Mouse (Mus musculus): ENCODE data around the gene Sap30l. TPM values are rescaled to one million over a fixed set of nuclear protein-coding genes. Genes with fewer than 3 reads are reported as not detected.

Gene Sap30l
- total RNA-seq, 2 experiments from 2014 or later: 43.8 to 47.8 TPM

DNA sequence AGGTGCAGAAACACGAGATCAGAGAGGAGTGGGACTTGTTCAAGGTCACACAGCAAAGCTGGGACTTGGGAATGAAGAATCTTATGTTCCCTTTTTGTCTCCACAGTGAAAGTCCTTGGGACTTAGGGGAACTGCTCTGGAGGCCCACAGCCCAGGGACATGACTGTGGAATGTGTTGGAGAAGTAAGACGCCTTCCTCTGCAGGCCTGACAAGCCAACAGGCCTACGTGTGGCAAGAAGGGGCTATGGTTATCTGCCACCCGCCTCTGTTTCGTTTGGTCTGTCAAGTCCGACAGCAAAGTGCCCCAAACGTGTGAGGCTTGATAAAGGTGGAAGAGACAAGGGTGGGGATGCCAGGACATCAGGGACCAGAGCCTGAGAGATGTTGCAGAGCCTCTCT lies 46.0 kb downstream of the Sap30l start:
- DNase-seq (ENCODE audit: low spot score in 2 of 2): no peak
- intact Hi-C loops (cut with DNase I): no loop called here

DNA sequence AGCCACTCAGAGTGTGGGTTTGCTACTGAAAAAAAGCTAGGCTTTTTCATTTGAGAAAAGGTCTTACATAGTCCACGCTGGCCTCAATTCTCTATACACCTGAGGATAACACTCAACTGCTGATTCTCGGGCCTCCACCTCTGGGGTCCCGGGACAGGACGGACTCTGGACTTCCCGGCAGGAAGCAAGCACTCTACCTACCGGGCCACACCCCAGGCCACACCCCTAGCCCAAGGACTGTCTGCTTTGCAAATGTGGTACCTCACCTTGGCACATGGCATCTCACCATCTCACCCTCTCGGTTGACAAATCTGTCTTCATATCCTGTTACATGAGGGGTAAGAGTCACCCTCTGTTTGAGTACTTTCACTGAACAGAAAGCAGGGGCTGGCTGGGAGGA lies 48.9 kb downstream of the Sap30l start:
- DNase-seq (ENCODE audit: low spot score in 2 of 2): no peak
- intact Hi-C loops (cut with DNase I): no loop called here

GRCm38 (mm10) chr11:57850931-57851330 lies 49.5 kb downstream of the Sap30l start:
- DNase-seq (ENCODE audit: low spot score in 2 of 2): no peak
- intact Hi-C loops (cut with DNase I): no loop called here

- DNase-seq (ENCODE audit: low spot score in 2 of 2): no peak
- intact Hi-C loops (cut with DNase I): no loop called here
These were observed 52.1 kb downstream of the Sap30l start for GRCm38 (mm10) chr11:57853571-57853970.

- intact Hi-C loops (cut with DNase I): no loop called here
- no peak for DNase-seq (ENCODE audit: low spot score in 2 of 2)
These were observed 56.3 kb downstream of the Sap30l start for GRCm38 (mm10) chr11:57857709-57858108.

Other genes starting within 250 kb of the Sap30l start
- gene Galnt10, start 156.2 kb upstream of the Sap30l start, total RNA-seq (2021): 1 to 10 TPM; 7.6 to 8.8 TPM
- not detected for gene Hand1, start 31.2 kb downstream of the Sap30l start, total RNA-seq (2021)
- 10 to 100 TPM; 86.2 to 86.3 TPM for gene Larp1, start 207.4 kb downstream of the Sap30l start, total RNA-seq (2021)

All from left cerebral cortex, postnatal 14 days (tissue).